Mouse (Mus musculus): ENCODE measurements around the gene Olfr94.

- TF ChIP-seq USF1 (IDR thresholded peaks at IDR 0.05; ENCODE audit: low read depth) (no peak), TCF3 (IDR thresholded peaks at IDR 0.05; ENCODE audit: insufficient read length, low read depth) (no peak), POLR2A (IDR thresholded peaks at IDR 0.05; ENCODE audit: insufficient read length, low read depth) (no peak), POLR2AphosphoS2 (IDR thresholded peaks at IDR 0.05; ENCODE audit: insufficient read length, low read depth) (no peak), MYOD1 (IDR thresholded peaks at IDR 0.05; ENCODE audit: control insufficient read depth in 1 of 3, insufficient read length in 2 of 3, low read depth in 2 of 3) (no peak), CEBPB (IDR thresholded peaks at IDR 0.05; ENCODE audit: insufficient read depth, poor library complexity, severe bottlenecking) (no peak), SRF (IDR thresholded peaks at IDR 0.05; ENCODE audit: control insufficient read depth, insufficient read length, low read depth) (no peak), MAX (IDR thresholded peaks at IDR 0.05; ENCODE audit: low read depth) (no peak), E2F4 (IDR thresholded peaks at IDR 0.05; ENCODE audit: insufficient read depth) (no peak)
These were observed 39.4 kb downstream of the Olfr94 start, which contains the start of gene Olfr93 for GRCm38 (mm10) chr17:37161394-37161793.

Measured in myocyte (in vitro differentiated cells).